Mouse (Mus musculus) adrenal gland, postnatal 36 days (tissue): ENCODE measurements around the gene Kif16b. TPM values are rescaled to one million over a fixed set of nuclear protein-coding genes. Genes with fewer than 3 reads are reported as not detected.
A peak's percentile ranks its signal among the peaks of the same experiment; 100 is the strongest.

Source experiments
- DNase-seq, 2 experiments: peaks; one replicate each; pipeline ENCODE4 v3.0.0; 2021; ENCODE audit warnings: mixed read lengths in 1 of 2
- long read RNA-seq, 2 experiments: library from polyadenylated mRNA; stranded (forward); transcript quantifications; one replicate each; pipeline ENCODE4 v2.0.0; 2021; ENCODE audit warnings: borderline sequencing depth in 2 of 2
- total RNA-seq, 2 experiments: library from RNA; stranded (reverse); gene quantifications; 2 replicates each; pipeline ENCODE4 v1.2.3; 2021

The Kif16b gene
- total RNA-seq, result 10 to 100 TPM; 25.8 to 27.1 TPM
- long read RNA-seq, experiment 1, full-length matches to known transcripts, result 4 of 16 reads
- long read RNA-seq, experiment 1, partial matches to known transcripts, result 8 of 16 reads
- long read RNA-seq, experiment 1, other reads (novel, unspliced or antisense), result 4 of 16 reads
- long read RNA-seq, experiment 2, full-length matches to known transcripts, result 2 of 2 reads
- long read RNA-seq, experiment 2, partial matches to known transcripts, result 0 of 2 reads
- long read RNA-seq, experiment 2, other reads (novel, unspliced or antisense), result 0 of 2 reads

DNA sequence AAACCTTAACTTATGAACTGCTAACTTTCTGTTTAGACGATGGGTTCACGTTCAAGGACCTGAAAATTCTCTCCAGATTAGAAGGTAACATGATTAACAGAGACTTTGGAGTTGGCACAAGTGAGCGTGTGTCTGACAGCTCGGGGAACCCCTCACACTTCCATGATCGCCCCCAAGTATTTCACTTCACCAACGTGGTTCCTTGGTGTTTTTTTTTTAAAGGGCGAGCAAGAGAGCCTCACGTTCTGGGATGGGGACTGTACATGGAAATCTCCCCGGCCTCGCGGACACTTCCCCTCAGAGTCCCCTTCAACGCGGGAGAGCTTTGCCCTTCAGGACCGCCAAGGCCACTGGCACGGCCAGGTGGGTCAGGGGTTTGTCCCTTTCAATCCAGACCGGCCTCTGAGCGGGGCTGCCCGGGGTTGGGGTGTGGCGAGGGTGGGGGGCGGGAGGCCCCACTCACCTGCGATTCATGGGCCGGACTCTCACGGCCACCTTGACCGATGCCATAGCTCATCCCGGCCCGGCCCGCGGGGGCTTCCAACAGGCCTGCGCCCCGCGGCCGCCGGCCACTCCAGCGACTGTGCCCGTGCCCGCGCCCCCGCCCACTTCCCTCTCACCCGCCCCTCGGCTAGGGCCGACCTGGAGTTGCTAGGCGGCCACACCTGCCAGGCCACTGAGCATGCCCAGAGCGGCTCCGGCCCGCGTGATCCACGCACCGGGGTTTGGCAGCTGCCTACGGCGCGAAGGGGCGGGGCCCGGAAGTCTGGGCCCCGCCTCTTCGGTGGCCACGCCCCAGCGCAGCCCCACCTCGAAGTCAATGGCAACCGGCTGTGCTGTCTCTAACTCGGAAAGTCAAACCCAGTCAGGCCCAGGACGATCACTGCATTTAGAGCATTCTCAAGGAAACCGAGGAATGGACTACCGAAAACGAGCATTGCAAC lies at the start of gene Kif16b:
Kif16b (minus strand) TSS at position 670 of the 944 bp plus-strand sequence.
- DNase-seq, result peak; percentile 97

DNA sequence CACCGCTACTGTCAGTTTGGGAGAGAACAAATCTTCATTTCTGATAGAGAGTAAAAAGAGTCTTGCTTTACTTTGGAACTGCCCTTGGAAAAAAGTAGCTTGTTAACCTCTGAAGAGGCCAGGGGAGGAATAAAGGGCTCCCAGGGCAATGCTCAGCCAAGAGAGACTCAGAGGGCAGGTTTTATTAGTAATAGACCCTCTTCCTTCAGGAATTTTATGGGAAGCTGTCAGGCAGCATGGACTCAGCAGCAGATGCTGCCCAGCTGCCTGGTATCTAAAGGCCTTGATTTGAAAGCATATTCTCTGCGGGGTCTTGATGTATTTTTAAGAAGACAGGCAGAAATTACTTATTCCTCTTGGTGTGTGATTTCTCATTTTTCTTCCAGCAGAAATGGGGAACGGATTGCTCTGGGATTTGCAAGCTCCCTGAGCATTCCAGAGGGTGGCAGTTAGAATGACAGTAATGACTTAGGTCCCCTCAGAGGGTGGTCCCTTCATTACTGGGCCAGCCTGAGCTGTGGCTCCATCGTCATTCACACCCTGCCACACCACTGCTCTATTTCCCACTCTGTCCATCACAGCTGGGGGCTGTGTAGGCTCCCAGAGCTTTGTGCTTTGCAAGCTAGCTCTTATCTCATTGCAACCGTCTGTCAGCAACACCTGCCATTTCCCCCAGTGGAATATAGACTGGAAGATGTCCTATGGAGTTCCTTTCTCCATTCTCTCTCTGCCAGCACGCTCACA lies 39.7 kb upstream of the Kif16b start:
- DNase-seq, result no peak

DNA sequence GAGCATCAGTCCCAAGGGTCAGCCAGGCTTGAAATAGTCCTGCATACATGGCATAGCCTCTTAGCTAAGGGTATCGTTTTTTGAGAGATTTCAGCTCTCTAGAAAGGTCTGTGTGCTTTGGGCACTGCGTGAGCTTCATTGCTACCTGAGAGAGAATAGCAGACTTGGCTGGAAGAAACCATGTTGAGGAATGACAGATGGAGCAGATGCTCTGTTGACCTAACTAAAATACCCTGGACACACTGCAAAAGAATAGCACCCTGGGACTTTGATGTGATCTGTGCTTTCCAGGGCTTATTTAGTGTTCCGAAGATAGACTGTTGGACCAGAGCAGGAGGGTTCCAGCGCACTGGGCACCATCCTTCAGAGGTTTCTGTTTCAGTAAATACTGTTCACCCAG lies 29.1 kb upstream of the Kif16b start:
- DNase-seq, result no peak

DNA sequence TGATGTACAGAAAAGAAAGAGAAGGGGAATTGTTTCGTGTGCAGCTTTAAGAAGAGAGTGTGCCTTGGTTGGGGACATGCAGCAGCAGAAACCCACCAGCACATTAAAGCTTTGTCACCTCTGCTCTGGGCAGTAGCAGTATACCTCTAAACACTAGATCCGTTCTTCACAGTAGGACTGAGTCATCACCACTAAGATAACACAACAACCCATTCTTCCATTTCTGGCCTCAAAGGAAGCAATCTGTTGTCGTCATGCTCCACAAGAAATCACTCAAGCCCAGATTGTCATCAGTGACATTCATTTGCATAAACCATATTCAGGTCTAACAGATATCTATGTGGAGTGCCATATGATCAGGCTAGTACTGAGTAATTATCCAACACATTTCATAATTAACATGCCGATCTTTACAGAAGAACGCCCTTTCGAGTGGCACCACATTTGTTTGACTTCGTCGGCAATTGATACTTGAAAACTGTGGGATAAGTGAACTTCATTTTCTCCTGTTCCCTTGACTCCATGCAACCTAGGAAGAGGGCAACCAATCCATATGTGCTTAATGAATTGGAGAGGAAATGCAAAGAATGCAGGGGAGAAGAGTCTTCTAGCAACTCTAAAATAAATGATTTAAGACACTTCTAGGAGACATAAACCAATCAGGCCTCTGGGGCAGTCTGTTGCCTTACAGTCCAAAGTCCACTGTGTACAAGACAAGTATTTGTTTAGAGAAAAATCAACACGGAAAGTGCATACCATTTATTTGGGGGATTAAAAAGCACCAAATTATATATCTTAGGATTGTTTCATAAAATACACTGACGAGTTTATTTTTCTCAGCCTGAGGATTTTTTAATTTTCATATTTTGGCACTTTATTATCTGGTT lies 28.1 kb upstream of the Kif16b start:
- DNase-seq, result no peak

DNA sequence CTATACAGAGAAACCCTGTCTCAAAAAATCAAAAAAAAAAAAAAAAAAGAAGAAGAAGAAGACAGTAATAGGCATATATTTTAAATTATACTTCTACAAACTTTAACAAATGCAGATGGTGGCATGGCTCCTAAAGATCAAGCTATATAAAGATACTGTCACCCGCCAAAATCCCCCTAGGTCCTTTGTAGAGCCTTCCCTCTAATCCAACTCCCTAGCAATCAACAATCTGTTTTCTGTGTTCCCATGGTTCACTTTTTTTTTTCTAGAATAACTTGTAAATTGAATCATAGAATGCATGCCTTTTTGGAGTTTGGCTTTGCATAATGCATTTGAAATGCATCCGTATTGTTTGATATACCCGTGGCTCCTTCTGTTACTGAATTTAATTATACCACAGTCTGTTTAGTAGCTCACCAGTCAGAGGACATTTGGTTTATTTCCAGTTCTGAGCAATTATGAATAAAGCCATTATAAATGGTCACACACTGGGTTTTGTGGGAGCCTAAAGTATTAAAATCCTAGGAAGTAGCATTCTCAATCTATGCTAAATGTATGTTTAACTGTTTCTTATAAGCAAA lies 9.6 kb upstream of the Kif16b start:
- no peak for DNase-seq

DNA sequence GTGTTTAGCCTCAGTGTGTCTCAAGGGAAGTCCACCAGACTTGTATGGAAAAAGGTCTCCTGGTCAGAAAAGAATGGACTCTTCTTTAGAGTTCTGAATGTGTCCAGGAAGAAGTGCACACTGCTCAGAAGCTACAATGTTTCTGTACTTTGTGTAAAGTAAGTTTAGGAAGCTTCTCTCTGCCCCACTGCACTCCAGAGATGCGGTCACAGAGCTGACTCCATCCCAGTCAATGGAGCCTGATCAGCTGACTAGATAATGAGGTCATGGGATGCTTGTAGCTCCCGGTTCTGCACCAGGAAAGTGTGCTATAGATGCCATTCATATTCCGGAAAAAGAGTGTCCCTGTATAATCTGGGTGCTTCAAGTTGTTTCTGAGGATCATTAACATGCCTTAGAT lies 7.9 kb upstream of the Kif16b start:
- DNase-seq, result no peak

DNA sequence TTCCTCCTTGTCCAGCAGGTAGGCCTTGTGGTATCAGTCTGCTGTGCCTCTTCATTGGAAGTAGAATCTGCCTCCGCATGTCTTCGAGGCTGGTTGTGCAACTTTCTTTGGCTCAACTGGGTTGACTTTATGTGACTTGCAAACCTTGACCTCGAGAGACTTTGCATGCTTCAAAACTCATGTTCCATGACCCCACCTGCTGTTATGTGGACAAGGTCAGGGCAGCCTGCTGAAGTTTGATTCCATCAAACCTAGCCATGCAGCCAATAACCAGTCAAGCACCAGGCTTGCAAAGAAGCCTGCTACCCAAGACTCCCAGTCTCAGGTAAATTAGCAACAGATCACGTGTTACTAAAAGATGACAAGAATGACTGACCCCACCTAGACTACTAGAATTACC lies 5.7 kb upstream of the Kif16b start:
- DNase-seq, result no peak

DNA sequence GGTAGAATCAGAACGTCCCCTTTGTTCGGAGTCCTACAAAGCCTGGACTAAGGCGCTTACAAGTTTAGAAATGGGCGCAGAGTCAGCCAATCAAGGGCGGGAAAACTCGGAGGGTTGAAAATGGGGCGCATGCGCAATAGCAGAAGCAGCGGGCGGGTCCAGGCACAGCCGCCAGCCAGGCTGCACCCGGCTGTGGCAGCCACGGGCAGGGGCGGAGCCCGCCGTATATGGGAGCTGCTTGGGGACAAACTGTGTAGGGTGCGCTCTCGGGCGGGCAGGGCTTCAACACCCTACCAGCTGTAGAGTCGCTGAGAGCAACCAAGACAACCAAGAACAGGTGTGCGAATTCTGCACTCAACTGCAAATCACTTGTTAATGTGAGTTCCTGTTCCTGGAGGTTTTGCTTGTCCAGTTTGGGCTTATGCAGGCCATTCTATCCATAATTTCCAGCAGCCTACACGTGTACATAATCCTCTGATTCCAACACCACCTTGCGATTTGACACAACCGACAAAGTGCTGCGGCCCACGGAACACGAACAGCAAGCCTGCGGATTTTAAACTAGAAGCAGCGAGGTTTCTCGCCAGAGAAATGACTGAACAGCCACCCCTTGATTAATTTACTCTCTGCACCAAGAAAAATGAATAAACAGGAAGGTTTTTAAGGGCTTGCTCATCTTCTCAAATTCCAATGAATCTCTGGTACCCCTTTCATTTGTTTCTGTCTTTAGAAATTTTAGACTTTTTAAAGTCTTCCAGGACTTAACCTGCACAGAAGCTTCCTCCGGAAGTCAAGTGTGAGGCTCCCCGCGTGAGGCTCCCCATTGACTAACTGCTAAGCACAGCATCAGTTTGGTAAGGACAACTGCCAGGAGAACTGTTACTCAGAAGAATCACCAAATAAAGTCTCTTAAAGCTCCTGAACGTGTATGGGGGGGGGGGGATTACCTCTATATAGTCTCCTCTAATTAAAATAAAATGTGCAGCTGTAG lies 1.9 kb upstream of the Kif16b start:
- peak; percentile 97 to 98 for DNase-seq

DNA sequence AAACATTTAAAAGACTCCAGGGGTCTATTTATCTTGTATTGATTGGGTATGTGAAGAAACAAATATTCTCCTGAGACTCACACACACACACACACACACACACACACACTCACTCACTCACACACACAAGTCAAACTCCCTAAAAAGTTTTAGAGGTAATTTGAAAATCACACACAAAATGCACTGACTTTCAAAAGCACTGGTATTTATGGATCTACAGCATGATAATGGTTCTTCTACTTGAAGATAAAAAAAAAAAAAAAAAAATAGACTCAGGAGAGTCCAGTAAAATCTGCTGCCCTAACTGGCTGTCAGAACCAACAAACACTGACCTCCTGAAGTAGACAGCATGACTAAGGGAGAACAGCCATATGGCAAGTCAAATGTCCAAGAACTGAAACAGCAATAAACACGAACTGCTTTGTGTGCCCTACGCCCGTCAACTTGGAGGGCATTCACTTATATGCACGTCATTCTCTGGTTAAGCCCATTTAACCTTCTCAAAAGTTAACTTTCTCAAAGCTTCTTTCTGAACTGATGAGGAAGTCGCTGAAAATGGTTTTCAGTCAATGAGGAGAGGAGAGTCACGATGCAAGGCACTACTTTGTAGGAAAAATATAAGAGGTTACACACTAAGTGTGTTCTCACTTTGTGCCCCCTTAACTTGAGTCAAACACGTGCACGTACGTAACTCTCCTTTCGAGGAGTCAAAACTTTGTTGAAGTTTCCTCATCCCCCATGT lies 1.0 kb downstream of the Kif16b start:
- DNase-seq, result no peak

DNA sequence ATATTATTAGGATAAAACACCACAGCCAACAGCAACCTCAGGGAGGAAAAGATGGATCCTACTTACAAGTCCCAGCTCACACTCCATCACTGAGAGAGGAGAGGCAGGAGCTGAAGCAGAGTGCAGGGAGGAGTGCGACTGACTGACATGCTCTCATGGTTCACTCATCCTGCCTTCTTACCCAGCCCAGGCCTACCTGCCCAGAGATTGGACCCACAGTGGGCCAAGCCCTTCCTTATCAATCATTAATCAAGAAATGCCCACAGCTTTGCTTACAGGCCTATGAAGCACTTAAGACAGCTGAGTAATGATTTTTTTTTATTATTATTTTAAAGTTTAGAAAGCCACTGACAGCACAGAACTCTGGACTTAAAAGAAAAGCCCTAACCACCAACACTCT lies 7.6 kb downstream of the Kif16b start:
- no peak for DNase-seq

DNA sequence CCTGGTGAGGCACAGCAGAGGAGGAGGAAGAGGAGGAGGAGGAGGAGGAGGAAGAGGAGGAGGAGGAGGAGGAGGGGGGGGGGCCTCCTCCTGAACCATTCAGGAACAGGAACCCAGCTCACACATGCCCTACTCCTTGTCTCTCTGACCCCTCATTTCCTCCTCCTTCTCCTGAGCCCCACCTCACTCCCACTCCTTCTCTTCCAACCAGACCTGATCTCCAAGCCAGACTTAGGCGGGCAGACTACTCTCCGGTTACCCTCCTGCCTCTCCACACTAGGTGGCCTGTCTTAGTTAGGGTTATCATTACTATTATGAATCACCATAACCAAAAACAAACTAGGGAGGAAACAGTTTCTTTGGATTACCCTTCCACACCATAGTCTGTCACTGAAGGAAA lies 10.0 kb downstream of the Kif16b start:
- DNase-seq, result no peak

DNA sequence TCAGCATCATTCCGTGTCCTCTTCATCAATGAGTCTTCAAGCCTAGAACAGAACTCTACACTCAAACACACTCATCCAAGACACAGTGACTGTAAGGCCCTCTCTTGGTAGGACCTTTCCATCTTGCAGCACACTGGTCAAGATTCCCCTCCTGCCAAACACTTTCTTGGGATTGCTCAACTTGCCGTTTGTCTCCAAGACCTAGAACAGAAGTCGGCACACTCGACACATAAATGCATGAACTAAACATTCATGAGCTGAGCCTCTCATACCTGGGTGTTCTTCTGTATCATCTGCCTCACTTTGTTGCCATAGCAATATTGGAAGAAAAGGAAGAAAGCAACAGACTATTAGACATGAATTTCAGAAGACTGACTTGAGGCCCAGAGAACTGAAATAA lies 16.9 kb downstream of the Kif16b start:
- DNase-seq, result no peak

DNA sequence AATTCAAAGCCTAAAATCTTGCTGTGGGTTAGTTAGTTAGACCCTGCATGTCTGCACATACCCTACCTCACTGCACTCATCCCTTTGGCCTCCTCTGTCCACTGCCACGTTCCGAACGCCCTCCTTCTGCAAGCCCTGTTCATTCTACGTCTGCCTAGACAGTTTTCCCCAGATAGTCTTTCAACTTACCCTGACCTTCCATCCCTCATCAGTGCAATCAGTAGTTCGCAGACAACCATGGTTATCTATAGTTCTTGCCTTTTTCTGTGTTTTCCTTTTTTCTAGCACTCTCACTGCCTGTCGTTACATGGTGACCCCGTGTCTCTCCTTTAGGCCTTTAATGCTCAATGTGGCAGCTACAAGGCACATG lies 17.7 kb downstream of the Kif16b start:
- DNase-seq, result no peak

DNA sequence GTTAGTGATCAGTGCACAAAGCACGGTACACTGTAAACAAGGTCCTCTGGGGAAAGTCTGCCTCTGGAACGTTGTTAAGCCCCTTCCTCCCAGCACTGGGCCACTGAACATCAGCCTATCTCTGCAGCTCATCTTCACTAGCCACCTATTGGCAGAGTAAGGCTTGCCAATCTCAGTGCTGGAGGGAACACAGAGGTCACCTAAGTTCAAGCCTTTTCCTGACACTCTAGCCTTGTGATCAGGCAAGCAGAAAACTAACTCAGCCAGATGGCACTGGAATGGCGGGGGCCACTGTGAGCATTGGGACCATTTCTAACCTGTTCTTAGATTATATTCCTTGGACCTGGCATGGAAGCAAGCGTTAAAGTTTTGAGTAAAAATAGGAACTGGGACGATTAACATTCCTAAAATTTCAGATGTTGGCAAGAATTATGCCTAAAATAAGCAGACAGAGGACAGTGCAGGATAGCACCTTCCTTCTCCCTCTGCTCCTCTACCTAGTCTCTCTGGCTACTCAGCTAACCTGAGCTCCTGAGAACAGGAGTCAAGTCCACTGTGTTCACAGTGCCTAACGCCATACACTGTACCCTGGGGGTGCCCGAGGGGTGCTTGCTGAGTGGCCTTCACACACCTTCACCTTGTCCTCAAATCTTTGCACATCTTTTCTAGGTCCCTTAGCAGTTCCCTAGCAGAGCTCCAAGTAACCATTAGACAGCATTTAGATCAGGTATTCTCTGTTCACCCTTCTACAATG lies 18.3 kb downstream of the Kif16b start:
- no peak for DNase-seq

DNA sequence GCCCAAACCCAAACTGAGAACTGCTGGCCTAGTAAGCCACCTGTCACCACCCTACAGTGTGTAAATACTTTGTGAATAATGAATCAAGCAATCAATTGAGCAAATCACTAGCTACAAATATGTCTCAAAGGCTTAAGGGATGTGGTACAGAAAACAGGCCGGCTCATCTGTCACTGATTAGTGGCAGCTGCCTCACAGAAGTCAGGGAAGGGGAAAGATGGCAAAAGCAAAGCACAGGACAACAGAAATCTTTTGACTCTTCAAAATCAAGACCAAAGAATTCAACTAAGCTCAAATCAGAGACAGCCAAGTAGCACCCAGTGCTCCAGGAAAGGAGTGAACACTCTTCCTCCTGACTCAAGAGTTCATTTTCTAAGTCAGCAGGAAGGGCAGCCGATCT lies 18.9 kb downstream of the Kif16b start:
- DNase-seq, result no peak

DNA sequence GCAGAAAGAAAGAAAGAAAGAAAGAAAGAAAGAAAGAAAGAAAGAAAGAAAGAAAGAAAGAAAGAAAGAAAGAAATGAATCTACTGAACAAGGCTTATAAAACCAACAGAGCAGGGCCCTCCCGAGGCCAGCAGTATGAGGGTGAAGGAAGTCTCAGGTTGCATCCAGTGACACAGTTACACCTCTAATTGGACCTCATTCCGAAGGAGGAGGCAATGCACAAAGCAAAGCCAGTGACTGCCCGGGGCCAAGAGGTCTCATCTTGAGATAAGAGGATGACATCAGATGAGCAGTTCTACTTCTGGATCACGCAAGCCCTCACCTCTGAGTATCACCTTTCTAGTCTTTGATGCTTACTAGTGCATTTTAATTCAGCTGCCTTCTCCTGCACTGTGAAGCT lies 20.2 kb downstream of the Kif16b start:
- no peak for DNase-seq

DNA sequence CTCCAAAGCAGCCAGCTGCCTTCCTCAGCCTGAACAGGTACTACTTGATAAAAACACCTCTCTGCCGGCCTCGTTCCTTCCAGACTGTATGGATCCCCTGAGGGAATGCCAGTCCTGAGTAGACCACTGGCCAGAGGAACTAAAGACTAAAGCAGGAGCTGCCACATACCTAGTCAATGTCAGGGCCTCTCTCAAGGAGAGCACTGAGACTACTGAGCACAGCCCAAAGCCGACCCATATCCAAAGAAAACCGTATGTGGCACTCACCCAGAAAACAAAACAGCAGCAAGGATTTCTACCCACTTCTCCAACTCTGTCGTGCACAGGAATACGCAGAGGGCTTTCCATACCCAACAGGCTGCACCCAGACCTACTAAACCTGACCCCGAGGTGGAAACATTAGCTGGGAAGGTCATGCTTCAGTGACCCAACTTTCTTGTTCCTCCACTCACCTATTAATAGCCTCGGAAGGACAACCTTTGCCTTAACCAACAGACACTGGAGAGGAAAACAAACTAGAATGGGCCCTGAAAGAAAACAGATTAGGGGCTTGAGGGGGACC lies 22.0 kb downstream of the Kif16b start:
- DNase-seq, result no peak

DNA sequence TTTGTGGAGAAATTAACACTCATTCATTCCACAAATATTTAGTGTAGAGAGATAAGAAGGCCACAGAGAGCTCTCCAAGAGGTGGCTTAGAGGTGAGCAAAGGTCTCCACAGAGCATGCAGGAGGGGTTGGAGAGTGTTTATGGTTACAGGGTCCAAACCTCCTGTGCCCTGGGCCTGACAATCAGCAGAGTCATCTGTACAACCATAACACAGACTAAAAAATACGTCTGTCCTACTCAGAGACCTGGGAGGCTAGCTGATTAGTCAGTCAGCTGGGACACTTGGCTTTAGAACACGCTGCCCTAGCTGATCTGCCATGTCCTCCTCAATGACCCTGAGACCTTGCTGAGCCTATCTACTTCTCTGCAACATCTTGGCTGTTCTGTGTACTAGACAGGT lies 24.7 kb downstream of the Kif16b start:
- no peak for DNase-seq
